Mouse (Mus musculus) frontal cortex, postnatal 25 days (tissue): ENCODE data around the gene Tmem235.

Experiments used
- DNase-seq, 2 experiments: peaks; one replicate each; pipeline ENCODE4 v3.0.0; 2022; ENCODE audit warnings: low spot score in 2 of 2

Tmem235 gene

GRCm38 (mm10) chr11:117891581-117892175, 31.1 kb downstream of the Tmem235 start:
- DNase-seq, result no peak

- DNase-seq, result no peak
These were observed 31.6 kb downstream of the Tmem235 start for GRCm38 (mm10) chr11:117892199-117892598.

GRCm38 (mm10) chr11:117894676-117895075, 34.1 kb downstream of the Tmem235 start:
- DNase-seq, result no peak

- no peak for DNase-seq
These were observed 36.0 kb downstream of the Tmem235 start for GRCm38 (mm10) chr11:117896533-117896932.

- DNase-seq, result no peak
These were observed 41.7 kb downstream of the Tmem235 start for GRCm38 (mm10) chr11:117902282-117902681.

- DNase-seq, result no peak
These were observed 43.9 kb downstream of the Tmem235 start for GRCm38 (mm10) chr11:117904442-117904841.

GRCm38 (mm10) chr11:117909337-117909736, 48.8 kb downstream of the Tmem235 start:
- DNase-seq, result no peak

GRCm38 (mm10) chr11:117912684-117913352, 52.3 kb downstream of the Tmem235 start:
- peak; percentile 59 to 71 for DNase-seq

GRCm38 (mm10) chr11:117914531-117914930, 54.0 kb downstream of the Tmem235 start:
- no peak for DNase-seq
